7 mouse cellular contexts compared by ENCODE assay signal in the genomic region with DNA sequence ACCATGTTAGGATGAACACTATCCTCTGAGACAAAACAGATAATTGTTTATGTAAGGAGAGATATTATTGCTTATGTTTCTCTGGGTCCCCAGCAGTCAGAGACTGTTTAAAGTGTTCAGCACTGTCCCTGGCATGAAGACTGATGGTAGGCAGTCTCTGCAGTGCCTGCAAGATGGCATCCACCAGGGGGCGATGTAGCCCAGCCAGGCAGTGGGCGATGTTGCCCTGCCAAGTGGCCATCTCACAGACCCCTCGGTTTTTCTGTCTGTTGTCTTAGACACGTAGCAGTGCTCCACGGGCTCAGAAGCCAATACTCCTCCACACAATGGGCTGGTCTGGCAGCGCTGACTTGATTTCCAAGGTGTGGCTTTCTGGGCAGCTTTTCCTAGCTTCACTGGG. TPM values are rescaled to one million over a fixed set of nuclear protein-coding genes. Genes with fewer than 3 reads are reported as not detected.
A peak's percentile ranks its signal among the peaks of the same experiment; 100 is the strongest.
DNase-seq lines count a peak whose midpoint lies in the region; ATAC-seq and TF ChIP-seq lines count a peak whose summit lies in the region.

No protein-coding gene starts in this region.

- no peak overlapping the region for H3K4me3 ChIP-seq in ES-Bruce4 (ENCODE audit: low read depth, low read length)
- H3K4me3 ChIP-seq in heart, embryonic 13.5 days, result no peak overlapping the region

- peak overlapping the region; percentile 47 for H3K4me2 ChIP-seq in heart, embryonic 13.5 days

- H3K9ac ChIP-seq in ES-Bruce4 (ENCODE audit: low read depth, poor library complexity, severe bottlenecking), result no peak overlapping the region
- H3K9ac ChIP-seq in heart, embryonic 13.5 days, result 0 out of 2 replicates have a peak overlapping the region, but pooled peaks have one; percentile 42

- H3K27ac ChIP-seq in ES-Bruce4 (ENCODE audit: insufficient read depth, low read length), result no peak overlapping the region
- no peak overlapping the region for H3K27ac ChIP-seq in heart, embryonic 13.5 days (replicated peaks)

- H3K4me1 ChIP-seq in ES-Bruce4 (ENCODE audit: control insufficient read depth, insufficient read depth, low read length), result no peaks in the 10 kb centered on the region
- peaks cover 54% of the 10 kb centered on the region for H3K4me1 ChIP-seq in heart, embryonic 13.5 days

- DNase-seq in adrenal gland, adult 2 months, result peak; percentile 87
- peak; percentile 79 for DNase-seq in embryo, embryonic 9.5 days (ENCODE audit: extremely low spot score)
- peak; percentile 35 to 76 for DNase-seq in layer of hippocampus, adult 18-20 months (ENCODE audit: low spot score in 2 of 2)
- DNase-seq in lung, postnatal 10 days, result peak; percentile 91
- DNase-seq in skeletal muscle tissue, adult 2 months (ENCODE audit: low read depth, low spot score), result peak; percentile 71

- TF ChIP-seq CTCF in ES-Bruce4 (IDR thresholded peaks at IDR 0.05; ENCODE audit: low read depth, low read length), result peak; percentile 95

- no peaks in the 10 kb centered on the region for H3K36me3 ChIP-seq in ES-Bruce4 (ENCODE audit: control insufficient read depth, insufficient read depth, low read length, poor library complexity, severe bottlenecking)
- peaks cover 13% of the 10 kb centered on the region for H3K36me3 ChIP-seq in heart, embryonic 13.5 days

- no peaks in the 10 kb centered on the region for H3K9me3 ChIP-seq in ES-Bruce4 (replicated peaks; ENCODE audit: control insufficient read depth, insufficient read depth, low read length, poor library complexity, severe bottlenecking)
- H3K9me3 ChIP-seq in heart, embryonic 13.5 days, result no peaks in the 10 kb centered on the region

- H3K27me3 ChIP-seq in ES-Bruce4 (ENCODE audit: control insufficient read depth, insufficient read depth, low read length, poor library complexity, severe bottlenecking), result no peaks in the 10 kb centered on the region
- no peaks in the 10 kb centered on the region for H3K27me3 ChIP-seq in heart, embryonic 13.5 days (replicated peaks)

- no peak for TF ChIP-seq EP300 in ES-Bruce4 (IDR thresholded peaks at IDR 0.05; ENCODE audit: insufficient read depth, low read depth, low read length)

- no peak for ATAC-seq in heart, embryonic 13.5 days (ENCODE audit: extremely low read depth, insufficient number of reproducible peaks, low FRiP score, low TSS enrichment)

- TF ChIP-seq POLR2A in ES-Bruce4 (IDR thresholded peaks at IDR 0.05; ENCODE audit: insufficient read depth, low read length), result no peak

- 8% methylated on average over 6 of the region's 6 CpGs for WGBS in heart, embryonic 13.5 days

RNA-seq across cellular contexts. Expression of a gene that starts 34.6 kb away (rescaled TPM):
- polyA plus RNA-seq in ES-Bruce4 (2011; ENCODE audit: insufficient read depth, insufficient read length, low read depth, missing spikeins), result 46.3 and 47.5 TPM in 2 replicates
- 100 to 1,000 TPM in 1 of 2 experiments, 10 to 100 TPM in 1; 83.4 to 367 TPM for total RNA-seq in adrenal gland, adult 2 months (2021)
- 266 and 407 TPM in 2 replicates for polyA plus RNA-seq in adrenal gland, adult 2 months (2012; rRNA removed)
- polyA plus RNA-seq in heart, embryonic 13.5 days (2015; fragmentation: Nextera tagmentation; extraction: Ambion mirVana), result 36.7 and 40.9 TPM in 2 replicates
- total RNA-seq in layer of hippocampus, adult 18-20 months (2021), result 10 to 100 TPM; 31.5 to 38.1 TPM

RNA-seq across cellular contexts. Expression of a gene that starts 43.3 kb away (rescaled TPM):
- polyA plus RNA-seq in ES-Bruce4 (2011; ENCODE audit: insufficient read depth, insufficient read length, low read depth, missing spikeins), result 794 and 868 TPM in 2 replicates
- total RNA-seq in adrenal gland, adult 2 months (2021), result 1,000 to 10,000 TPM in 1 of 2 experiments, 100 to 1,000 TPM in 1; 736 to 1,496 TPM
- 1,206 and 1,589 TPM in 2 replicates for polyA plus RNA-seq in adrenal gland, adult 2 months (2012; rRNA removed)
- polyA plus RNA-seq in heart, embryonic 13.5 days (2015; fragmentation: Nextera tagmentation; extraction: Ambion mirVana), result 86.2 and 96.6 TPM in 2 replicates
- total RNA-seq in layer of hippocampus, adult 18-20 months (2021), result 100 to 1,000 TPM; 186 to 187 TPM
